Mouse (Mus musculus) spleen, embryonic (tissue): Measurements from ENCODE around the gene Acad10.
"Not testable (repeated sequence)": the region's sequence is repeated elsewhere in the genome, so short reads cannot be mapped to it uniquely, and the experiment has no call there.

Experiments used
- CTCF ChIA-PET: fragments of 350-600 bp; sonication (Branson Sonifier 250); formaldehyde crosslinking; loops from one replicate; lab custom pipeline; 2022; lab: Charles Lee

The Acad10 gene

GRCm38 (mm10) chr5:121657656-121658055, 2.7 kb downstream of the Acad10 start:
- CTCF ChIA-PET, result interaction anchor here (0.7 kb wide), 1 partner anchor 175 kb away, joined by 6 read pairs; no protein-coding TSS in a partner anchor

- CTCF ChIA-PET, result not testable (repeated sequence)
Observed at GRCm38 (mm10) chr5:121656866-121657265, 3.4 kb downstream of the Acad10 start.

- CTCF ChIA-PET, result interaction anchor here (0.9 kb wide), 1 partner anchor 33 kb away, joined by 3 read pairs; no protein-coding TSS in a partner anchor
Observed at GRCm38 (mm10) chr5:121654526-121654925, 5.8 kb downstream of the Acad10 start.

DNA sequence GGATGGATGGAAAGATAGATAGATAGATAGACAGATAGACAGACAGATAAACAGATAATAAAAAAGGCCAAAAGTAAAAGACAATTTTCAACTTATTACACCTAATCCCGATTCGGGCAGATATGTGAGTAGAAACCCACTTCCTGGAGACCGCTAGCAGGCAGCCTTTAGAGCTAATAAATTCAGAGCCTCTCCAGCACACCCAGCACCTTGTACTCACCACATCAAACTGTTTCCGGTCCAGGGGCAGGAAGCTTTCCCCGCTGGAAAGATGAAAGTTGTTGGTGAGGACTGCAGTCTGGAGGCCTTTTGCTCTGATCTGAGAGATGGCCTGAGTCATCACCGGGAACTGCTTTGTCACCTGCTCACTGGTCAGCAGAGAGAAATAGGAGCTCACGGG, 11.2 kb downstream of the Acad10 start:
- CTCF ChIA-PET, result interaction anchor here (0.6 to 0.9 kb wide), 2 partner anchors 20 to 583 kb away, joined by 3 to 5 read pairs; no protein-coding TSS in a partner anchor

DNA sequence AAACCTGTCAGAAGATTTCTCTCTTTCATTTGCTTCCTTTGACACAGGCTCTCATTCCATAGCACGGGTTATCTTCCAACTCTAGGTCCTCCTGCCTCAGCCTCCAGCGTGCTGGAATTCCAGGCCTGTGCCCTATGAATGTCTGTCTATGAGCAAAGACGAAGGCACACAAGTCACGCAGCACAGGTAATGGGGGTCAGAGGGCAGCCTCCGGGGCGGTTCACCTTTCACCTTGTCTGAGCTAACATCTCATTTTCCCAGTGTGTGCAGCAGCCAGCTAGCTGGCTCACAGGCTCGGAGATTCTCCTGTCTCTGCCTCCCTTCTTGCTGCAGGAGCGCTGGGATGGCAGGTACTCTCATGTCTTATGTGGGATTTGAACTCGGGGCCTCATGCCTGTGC, 20.7 kb downstream of the Acad10 start:
- CTCF ChIA-PET, result no interaction called here

DNA sequence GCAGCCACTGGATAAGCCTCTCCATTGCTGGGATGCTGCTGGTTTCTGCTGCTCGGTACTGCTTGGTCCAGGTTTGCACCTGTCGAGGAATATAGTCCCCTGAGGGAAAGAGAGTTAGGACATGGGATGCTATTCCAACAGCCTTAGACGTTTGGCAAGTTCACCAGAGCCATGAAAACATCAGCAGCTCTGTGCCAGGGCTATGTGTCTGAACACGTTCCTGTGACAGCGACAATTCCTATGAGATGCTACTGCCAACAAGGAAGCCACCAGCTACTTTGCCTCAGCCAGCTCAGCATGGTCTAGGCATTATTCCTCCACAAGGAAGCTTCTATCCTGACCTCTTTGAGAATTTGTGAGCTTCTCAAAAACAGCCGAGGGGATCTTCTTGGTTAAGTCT, 23.0 kb downstream of the Acad10 start:
- CTCF ChIA-PET, result interaction anchor here (0.6 kb wide), 1 partner anchor 61 kb away, joined by 4 read pairs; no protein-coding TSS in a partner anchor

GRCm38 (mm10) chr5:121634668-121635067, 25.6 kb downstream of the Acad10 start:
- CTCF ChIA-PET, result no interaction called here

DNA sequence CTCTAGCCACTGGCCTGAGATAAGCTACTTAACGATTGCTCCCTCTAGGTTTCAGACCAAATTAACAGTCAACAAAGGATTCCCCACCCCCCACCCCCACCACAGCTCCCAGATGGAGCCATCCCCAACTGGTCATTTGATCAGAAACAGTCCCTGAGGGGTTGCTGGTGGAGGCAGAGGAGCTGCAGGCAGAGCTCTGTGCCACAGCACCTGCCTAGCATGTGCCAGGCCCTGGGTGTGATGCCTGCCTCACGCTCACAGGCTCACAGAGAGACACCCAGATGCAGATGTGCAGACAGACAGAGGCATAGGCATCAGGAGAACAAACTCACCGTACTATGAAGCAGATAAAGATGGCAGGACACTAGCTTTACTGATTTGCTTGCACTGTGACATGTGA, 27.5 kb downstream of the Acad10 start:
- CTCF ChIA-PET, result no interaction called here

DNA sequence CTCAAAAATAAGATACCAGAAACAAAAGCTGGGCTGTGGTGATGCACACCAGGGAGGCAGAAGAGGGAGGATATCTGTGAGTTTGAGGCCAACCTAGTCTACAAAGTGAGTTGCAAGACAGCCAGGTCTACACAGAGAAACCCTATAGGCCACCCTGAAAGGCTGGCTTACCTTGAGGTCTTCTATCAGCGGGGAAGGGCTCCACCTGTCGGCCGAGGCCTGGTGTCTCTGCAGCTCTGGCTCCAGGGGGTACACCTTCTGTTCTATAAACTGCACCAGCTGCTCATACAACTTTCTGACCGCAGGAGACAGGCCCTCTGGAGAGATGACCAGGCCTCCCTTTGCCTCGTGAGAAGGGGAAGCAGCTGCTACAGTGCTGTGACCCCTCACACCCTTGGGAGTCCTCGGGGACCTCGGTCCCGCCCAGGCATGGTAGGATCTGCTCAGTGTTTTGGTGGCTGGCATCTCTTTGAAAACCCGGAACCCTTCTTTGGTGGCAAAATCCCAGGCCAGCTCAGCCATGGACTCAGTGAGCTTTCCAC, 29.1 kb downstream of the Acad10 start:
- CTCF ChIA-PET, result not testable (repeated sequence)

DNA sequence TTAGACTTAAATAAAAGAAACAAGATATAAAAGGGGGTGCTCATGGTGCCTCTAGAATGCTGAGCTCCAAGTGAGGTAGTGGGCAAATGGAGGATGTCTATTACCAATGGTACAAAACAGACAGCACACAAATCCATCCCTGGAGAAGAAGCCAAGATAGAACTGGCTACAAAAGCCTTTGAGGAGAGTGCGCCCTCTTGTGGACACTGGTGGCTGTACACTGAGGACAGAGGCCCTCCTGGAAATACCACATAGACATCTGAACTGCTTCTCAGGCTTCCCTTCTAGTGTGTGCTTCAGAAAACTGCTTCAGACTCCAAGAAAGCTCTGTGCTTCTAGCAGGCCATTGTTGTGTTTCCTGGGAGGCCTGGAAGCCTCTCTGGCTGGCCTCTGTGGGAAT, 32.4 kb downstream of the Acad10 start:
- CTCF ChIA-PET, result interaction anchor here (0.6 kb wide), 2 partner anchors 240 to 985 kb away, joined by 4 read pairs; no protein-coding TSS in a partner anchor

GRCm38 (mm10) chr5:121623241-121623640, 37.1 kb downstream of the Acad10 start:
- CTCF ChIA-PET, result no interaction called here

DNA sequence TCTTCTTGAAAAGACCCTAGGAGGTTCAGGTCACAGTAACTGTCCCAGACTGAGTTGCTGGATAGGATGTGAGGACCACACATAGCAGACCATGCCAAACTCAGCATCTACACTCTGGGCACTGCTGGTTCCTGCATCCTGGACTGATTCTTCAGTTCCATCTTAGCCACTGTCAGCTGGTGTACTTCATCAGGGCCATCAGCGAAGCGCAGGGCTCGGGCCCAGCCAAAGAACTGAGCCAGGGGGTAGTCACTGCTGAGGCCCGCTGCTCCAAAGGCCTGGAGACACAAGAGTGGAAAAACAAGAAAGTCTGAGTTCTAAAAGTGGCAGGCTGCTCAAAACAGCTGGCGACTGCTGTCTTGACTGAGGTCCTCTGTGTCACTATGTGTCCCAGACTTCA, 39.2 kb downstream of the Acad10 start:
- CTCF ChIA-PET, result interaction anchor here (0.6 to 1.2 kb wide), 2 partner anchors 34 to 219 kb away, joined by 3 read pairs; no protein-coding TSS in a partner anchor

GRCm38 (mm10) chr5:121618592-121619513, 41.5 kb downstream of the Acad10 start, which contains the start of gene Acad12:
Gene Acad12, minus strand, starts transcription at chr5:121618938.
- CTCF ChIA-PET, result interaction anchor here (0.7 kb wide), 1 partner anchor 85 kb away, joined by 3 read pairs; no protein-coding TSS in a partner anchor

DNA sequence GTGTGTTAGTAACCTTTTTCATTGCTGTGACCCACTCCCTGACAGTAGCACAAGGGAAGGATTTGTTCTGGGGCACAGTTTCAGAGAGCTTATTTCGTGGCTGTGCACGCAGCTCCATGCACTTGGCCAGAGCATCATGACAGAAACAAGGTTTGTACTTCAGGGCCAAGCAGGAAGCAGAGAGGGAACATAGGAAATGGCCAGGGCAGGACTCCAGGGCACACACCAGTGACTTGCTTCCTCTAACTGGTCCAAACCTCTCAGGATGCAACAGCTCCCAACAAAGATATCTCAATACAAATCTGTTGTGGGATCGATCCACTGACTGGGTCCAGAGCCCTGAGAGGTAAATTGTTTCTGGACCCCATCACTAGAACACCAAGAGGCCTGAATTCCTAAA, 45.4 kb downstream of the Acad10 start:
- CTCF ChIA-PET, result not testable (repeated sequence)

- CTCF ChIA-PET, result no interaction called here
Observed at GRCm38 (mm10) chr5:121612036-121612435, 48.3 kb downstream of the Acad10 start.

GRCm38 (mm10) chr5:121609556-121610135, 50.7 kb downstream of the Acad10 start:
- CTCF ChIA-PET, result not testable (repeated sequence)

- CTCF ChIA-PET, result interaction anchor here (0.8 to 0.9 kb wide), 2 partner anchors 42 to 59 kb away, joined by 3 to 5 read pairs; no protein-coding TSS in a partner anchor
Observed at GRCm38 (mm10) chr5:121606151-121606550, 54.2 kb downstream of the Acad10 start.

GRCm38 (mm10) chr5:121603815-121604214, 56.5 kb downstream of the Acad10 start:
- CTCF ChIA-PET, result interaction anchor here (0.6 kb wide), 1 partner anchor 501 kb away, joined by 3 read pairs; no protein-coding TSS in a partner anchor

- CTCF ChIA-PET, result interaction anchor here (1.3 kb wide), 1 partner anchor 30 kb away, joined by 4 read pairs; no protein-coding TSS in a partner anchor
Observed at GRCm38 (mm10) chr5:121601547-121602299, 58.6 kb downstream of the Acad10 start.

DNA sequence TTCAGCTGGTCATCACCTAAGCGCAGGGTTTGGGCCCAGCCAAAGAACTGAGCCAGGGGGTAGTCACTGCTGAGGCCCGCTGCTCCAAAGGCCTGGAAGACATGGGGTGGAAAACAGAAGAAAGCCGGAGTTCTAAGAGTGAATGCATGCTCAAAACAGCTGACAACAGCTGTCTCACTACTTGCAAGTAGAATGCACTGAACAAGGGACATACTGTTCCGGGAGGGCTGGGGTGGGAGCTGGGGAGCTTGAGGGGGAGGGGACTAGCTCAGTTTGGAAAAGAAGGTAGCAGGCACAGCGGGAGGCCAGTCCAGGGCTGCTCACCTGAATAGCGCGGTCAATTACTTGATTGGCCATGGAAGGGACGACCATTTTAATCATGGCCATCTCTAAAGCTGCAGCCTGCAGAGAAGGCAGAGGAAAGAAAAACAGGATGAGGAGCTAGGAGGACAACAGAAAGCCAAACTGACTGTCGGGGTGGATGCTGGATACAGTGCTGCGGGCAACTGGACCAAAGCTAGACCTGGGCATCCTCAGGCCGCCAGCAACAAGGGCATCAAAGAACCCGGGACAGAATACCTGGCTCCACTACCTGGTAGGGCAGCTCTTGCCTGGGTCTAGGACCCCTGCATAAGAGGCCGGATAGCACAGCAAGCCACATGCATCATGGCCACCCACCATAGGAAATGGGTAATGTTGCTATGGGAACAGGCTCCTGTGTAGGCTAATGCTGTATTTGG, 61.3 kb downstream of the Acad10 start:
- CTCF ChIA-PET, result no interaction called here
